Mouse (Mus musculus) right cerebral cortex, postnatal 36 days (tissue): ENCODE measurements around the gene Sult1a1.
"Not testable (repeated sequence)": the region's sequence is repeated elsewhere in the genome, so short reads cannot be mapped to it uniquely, and the experiment has no call there.

Experiments used
- DNase-seq, 2 experiments: peaks; one replicate each; pipeline ENCODE4 v3.0.0; 2022; ENCODE audit warnings: low spot score in 2 of 2, mixed read lengths in 1 of 2

Sult1a1 gene

DNA sequence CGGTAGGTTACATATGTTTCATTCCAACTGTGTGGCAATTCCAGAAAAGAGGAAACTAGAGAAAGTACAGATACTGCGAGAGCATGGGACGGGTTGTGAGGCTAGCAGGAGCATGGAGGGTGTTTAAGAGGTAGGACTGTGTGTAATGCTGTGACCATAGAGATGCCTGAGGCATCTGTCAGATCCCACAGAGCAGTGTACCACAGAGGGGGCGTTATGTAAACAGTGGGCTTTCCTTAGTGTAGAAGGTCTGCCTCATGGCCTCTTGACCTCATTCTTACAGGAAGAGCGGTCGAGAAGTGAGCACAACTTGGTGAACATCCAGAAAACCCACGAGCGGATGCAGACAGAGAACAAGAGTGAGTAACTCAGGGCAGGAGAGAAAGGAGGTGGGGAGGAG, 12.6 kb downstream of the Sult1a1 start:
- no peak for DNase-seq

GRCm38 (mm10) chr7:126659771-126660170, 16.5 kb downstream of the Sult1a1 start:
- no peak for DNase-seq

DNA sequence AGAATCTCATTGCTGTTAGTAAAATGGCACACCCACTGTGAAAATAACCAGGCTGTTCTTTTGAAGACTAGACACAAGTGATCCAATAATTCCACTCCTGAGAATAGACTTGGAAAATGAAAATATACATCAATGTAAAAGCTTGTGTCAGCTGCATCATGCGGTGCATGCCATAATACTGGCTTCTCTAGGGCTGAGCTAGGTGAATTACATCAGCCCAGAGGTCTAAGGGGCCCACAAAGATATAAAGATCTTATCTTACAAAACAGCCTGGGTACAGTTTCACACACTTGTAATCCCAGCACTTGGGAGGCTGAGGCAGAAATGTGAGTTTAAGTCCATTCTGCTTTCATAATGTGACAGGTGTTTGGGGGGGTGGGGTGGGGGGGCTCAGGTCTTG, 18.7 kb downstream of the Sult1a1 start:
- DNase-seq = no peak

- no peak for DNase-seq
These were observed 20.5 kb downstream of the Sult1a1 start for GRCm38 (mm10) chr7:126655695-126656094.

DNA sequence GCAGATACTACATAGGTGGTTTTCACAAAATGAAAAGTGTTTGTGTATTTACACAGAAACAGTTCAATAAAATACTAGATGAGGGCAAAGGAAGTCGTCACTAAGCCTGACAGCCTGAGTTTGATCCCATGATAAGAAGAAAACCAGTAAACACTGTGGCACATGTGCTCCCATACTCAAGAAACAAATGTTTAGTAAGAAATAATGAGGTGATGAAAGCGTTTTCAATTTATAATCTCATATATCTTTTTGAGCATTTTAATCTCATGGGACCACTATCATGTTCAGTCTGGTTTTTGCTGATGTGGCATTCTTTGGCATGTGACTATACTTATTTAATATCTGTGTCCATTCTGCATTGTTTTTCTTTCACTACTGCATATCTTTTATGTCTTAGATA, 22.2 kb downstream of the Sult1a1 start:
- DNase-seq = no peak

GRCm38 (mm10) chr7:126650852-126651251, 25.4 kb downstream of the Sult1a1 start:
- no peak for DNase-seq

- DNase-seq = peak; percentile 88 to 90
These were observed 26.8 kb downstream of the Sult1a1 start, which contains the start of gene Sgf29 for GRCm38 (mm10) chr7:126649231-126650051. Gene Sgf29, plus strand, starts transcription at chr7:126649309.

DNA sequence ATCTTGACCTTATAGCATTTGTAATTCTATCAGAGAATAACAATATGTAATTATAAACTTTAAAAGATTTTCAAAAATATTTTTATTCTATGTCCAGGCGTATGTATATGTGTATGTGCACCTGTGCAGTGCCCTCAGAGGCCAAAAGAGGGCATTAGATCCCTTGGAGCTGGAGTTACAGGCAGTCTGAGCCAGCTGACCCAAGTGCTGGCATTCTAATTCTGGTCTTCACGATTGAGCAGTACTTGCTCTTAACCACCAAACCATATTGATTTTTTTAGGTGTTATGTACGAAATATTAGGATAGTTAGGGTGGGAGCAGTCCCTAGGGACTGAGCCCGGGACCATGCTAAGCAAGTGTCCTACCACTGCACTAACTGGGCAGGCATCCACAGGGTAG, 27.7 kb downstream of the Sult1a1 start:
- DNase-seq = no peak

- DNase-seq = no peak
These were observed 30.5 kb downstream of the Sult1a1 start for GRCm38 (mm10) chr7:126645708-126646107.

DNA sequence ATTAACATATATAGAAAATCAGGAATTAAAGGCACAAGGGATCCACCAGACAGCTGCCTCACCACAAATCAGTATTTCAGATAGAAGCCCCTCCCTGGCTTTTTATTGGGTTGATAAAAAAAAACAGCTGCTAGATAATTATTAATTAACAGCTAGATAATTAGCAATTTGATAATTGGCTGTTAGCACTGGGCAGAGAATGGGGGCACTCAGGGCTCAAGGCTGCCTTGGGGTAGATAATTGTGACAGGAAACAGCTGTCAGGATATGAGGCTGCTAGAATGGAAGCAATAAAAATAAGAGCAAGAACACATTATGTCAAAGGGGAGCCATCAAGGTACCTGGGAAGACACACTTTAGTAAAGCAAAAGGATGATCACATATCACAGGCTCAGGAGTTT, 31.3 kb downstream of the Sult1a1 start:
- no peak for DNase-seq

- no peak for DNase-seq
These were observed 31.9 kb downstream of the Sult1a1 start for GRCm38 (mm10) chr7:126644345-126644744.

DNA sequence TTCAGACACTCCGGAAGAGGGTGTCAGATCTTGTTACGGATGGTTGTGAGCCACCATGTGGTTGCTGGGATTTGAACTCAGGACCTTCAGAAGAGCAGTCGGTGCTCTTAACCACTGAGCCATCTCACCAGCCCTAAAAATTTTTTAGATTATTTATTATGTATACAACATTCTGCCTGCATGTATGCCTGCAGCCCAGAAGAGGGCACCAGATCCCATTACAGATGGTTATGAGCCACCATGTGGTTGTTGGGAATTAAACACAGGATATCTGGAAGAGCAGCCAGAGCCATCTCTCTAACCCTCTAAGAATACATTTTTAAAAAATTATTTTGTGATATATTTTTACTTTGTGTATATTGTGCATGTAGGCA, 33.0 kb downstream of the Sult1a1 start:
- not testable (repeated sequence) for DNase-seq

DNA sequence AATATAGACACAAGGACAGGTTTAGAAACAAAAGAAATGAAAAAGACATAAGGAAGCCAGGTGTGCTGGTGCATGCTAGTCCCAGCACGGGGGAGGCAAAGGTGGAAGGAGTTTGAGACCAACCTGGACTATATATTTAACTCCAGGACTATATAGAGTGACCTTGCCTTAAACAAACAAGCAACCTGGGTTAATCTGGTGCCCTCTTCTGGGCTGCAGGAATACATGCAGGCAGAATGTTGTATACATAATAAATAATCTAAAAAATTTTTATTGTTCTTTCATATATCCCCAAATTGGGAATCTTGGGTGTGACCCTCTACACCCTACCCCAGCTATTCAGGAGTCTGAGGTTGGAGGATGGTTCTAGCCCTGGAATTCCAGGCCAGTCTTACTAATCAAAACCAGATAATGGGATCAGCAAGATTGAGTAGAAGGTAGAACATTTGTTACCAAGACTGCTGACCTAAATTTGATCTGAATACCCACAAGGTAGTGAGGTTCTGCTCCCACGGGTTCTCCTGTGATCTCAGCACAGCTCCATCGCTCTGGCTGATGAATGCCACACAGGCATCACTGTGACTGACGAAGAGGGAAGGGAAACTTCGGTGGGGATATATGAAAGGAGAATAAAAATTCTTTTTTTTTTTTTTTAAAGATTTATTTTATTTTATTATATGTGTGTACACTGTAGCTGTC, 33.5 kb downstream of the Sult1a1 start:
- no peak for DNase-seq

GRCm38 (mm10) chr7:126636733-126637520, 39.3 kb downstream of the Sult1a1 start:
- no peak for DNase-seq

- no peak for DNase-seq
These were observed 40.9 kb downstream of the Sult1a1 start for GRCm38 (mm10) chr7:126635375-126635774.

- DNase-seq = no peak
These were observed 43.8 kb downstream of the Sult1a1 start for GRCm38 (mm10) chr7:126632478-126632877.

DNA sequence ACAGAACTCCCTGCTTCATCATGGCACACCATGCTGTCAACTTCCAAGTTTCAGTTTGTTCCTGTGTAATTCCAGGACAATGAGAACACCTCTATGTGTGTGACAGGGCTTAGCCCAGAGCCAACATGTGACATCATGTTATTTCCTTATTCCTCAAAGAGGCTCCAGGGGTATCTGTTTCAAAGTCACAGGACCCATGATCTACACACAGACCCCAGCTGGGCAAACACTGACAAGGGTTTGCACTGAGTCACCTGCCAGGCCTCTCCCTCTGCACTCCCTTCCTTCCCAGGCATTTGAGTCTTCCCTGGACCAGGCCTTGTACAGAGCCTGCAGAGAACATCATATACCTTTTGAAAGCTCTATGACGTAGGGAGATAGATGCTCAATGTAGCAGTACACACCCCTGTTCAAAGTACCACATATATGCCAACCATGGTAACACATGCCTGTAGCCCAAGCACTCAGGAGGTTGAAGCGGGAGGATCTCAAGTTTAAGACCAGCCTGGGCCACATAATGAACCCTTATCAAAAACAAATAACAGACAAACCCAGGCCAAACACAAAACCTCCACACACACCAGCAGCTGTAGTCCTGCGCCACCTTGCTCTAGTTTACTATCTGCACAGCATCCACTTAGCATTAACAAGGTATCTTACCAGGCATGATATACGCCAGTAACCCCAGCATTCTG, 45.3 kb downstream of the Sult1a1 start, which contains the start of gene Nupr1:
TSS of gene Nupr1 (minus strand) at position 38 of the 695 bp plus-strand sequence.
- no peak for DNase-seq

DNA sequence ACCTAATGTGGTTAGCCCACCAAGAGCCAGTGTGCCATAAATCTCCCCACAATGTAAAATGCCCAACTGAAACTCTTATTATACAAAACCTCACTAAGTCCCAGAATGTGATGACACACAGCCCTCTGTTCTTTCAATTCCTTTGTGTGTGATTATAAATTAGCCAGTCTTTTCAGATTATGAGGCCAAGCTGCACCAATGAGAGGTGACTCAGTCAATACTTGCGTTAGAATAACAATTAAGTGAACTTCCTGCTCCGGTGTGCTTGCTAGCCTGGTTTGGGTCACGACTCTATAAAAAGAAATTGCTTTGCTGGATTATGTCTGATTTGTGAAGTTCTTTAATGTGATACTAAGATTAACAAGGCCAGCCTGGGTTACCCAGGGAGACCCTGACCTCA, 46.3 kb downstream of the Sult1a1 start:
- DNase-seq = no peak

DNA sequence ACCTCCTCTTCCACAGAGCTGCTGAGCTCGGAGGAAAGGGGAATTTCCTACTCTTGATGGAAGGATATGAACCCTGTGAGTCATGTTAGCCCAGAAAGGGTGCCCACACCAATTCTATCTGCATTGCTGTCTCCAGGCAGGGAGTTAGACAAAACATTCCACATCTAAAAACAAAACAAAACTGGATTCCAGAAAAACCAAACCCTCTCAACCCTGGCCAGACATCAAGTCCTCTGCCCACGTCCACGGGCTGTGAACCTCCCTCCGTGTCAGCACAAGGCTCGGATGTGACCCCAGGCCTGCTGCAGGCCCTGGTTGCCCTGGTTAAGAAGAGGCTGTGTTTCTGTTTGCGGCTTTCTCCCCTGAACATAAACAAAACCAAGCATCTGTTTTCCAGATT, 48.1 kb downstream of the Sult1a1 start:
- DNase-seq = no peak

GRCm38 (mm10) chr7:126625807-126626600, 50.2 kb downstream of the Sult1a1 start:
- no peak for DNase-seq

- DNase-seq = peak in 1 of 2 experiments; percentile 33
These were observed 50.9 kb downstream of the Sult1a1 start for GRCm38 (mm10) chr7:126625369-126625768.
